Mouse (Mus musculus): ENCODE measurements around the gene Sipa1. TPM values are rescaled to one million over a fixed set of nuclear protein-coding genes. Genes with fewer than 3 reads are reported as not detected.

Sipa1 gene
- total and polyA plus RNA-seq, 3 experiments, result 6.2 to 15.5 TPM; not detected in 1

DNA sequence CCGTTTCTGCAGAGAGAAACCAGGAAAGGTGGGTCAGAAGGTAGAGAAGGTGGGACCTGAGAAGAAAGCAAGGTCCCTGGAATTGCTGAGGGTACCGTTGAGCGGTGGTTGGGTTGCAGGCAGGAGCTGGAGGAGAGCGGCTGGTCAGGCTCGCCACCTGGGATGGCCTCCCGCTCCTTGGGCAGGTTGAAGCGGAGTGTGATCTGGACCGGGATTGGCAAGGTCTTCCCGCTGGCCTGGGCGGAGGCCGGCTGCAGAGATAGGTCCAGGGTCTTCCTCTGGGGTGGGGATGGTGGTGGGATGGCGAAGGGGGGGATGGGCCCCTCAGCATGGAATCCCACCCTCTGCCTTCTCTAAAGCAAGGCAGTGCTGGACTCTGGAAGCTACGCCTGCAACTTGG, 54.8 kb downstream of the Sipa1 start:
- Histone ChIP-seq H3K4me3 (ENCODE audit: control insufficient read depth in 1 of 2, insufficient read depth in 1 of 2, low read depth in 2 of 2, low read length in 2 of 2) (no peak overlapping the region), H3K9me3 (replicated peaks; ENCODE audit: insufficient read depth, low read length) (no peaks in the 10 kb centered on the region), H3K4me1 (ENCODE audit: control insufficient read depth in 1 of 2, insufficient read depth in 2 of 2, low read length in 2 of 2) (peaks cover 9 to 30% of the 10 kb centered on the region in 2 experiments), H3K9ac (ENCODE audit: control insufficient read depth, low read depth, low read length, poor library complexity, severe bottlenecking) (no peak overlapping the region), H3K79me2 (ENCODE audit: control insufficient read depth, insufficient read depth, low read length, poor library complexity) (peaks cover 7% of the 10 kb centered on the region), H3K36me3 (ENCODE audit: control insufficient read depth in 1 of 2, insufficient read depth in 2 of 2, low read length in 2 of 2) (peaks cover 0 to 30% of the 10 kb centered on the region in 2 experiments; a peak in 2 of 4 replicates), H3K27ac (ENCODE audit: control insufficient read depth, low read depth, low read length) (no peak overlapping the region), H3K27me3 (ENCODE audit: control insufficient read depth in 1 of 2, insufficient read depth in 2 of 2, low read length in 2 of 2) (no peaks in the 10 kb centered on the region)
- TF ChIP-seq POLR2AphosphoS5 (IDR thresholded peaks at IDR 0.05; ENCODE audit: borderline replicate concordance, low read depth, low read length), result no peak
- peak in 1 of 2 experiments; percentile 0; a peak in 1 of 4 replicates for TF ChIP-seq POLR2A (IDR thresholded peaks at IDR 0.05; ENCODE audit: control insufficient read depth in 1 of 2, insufficient read depth in 1 of 2, low read depth in 1 of 2, low read length in 2 of 2, poor library complexity in 1 of 2)
- no peak for DNase-seq (ENCODE audit: low read depth, low spot score)

DNA sequence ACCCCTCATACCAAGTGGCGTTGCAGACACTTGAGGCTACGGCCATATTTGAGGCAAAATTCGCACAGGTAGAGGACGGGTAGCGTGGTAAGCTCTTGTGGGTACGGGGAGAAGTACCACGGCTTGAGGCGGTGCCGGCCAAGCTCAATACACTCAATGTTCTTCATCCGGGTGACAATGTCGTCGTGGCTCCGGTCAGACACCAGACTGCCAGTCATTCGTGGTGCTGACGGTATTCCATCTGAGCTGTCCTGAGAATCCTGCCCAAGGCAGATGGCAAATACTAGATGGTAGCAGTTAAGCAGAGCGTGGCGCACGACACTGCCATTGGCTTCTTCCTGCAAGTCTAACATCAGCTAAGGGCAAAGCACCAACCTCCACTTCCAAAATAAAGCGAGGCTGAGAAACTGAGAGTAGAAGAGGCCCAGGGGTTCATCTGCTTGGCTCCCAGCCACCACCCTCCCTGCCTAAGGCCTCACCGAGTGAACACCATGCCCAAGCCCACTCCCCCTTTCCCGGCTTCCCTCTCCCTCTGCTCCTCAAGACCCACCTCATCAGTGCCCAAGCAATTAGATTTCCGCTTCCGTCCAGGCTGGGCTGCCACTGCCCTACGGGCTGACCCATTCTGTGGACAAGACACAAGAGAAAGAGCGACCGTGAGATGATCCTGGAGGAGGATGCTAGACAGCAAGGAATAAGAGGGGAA, 55.6 kb downstream of the Sipa1 start:
- Histone ChIP-seq H3K36me3 (ENCODE audit: control insufficient read depth in 1 of 2, insufficient read depth in 2 of 2, low read length in 2 of 2) (peaks cover 0 to 26% of the 10 kb centered on the region in 2 experiments; a peak in 2 of 4 replicates), H3K79me2 (ENCODE audit: control insufficient read depth, insufficient read depth, low read length, poor library complexity) (peaks cover 7% of the 10 kb centered on the region)

DNA sequence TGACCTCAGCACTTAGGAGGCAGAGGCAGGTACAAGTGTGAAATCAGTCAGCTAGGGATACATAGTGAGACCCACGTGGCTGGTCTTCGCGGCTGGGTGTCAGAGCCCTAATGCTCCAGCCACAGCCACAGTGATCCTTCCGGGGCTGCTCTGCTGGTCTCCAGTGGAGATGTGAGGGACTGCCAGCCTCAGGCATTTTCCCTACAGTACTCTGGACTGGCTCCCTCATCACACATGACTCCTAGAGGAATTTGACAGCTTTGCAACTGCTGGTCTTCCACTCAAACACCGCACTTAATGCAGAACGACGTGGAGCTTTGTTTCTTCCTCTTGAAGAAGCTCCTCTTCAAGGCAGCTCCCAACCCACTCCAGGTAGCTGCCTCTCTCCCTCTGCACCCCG, 57.3 kb downstream of the Sipa1 start:
- Histone ChIP-seq H3K4me3 (ENCODE audit: control insufficient read depth in 1 of 2, insufficient read depth in 1 of 2, low read depth in 2 of 2, low read length in 2 of 2) (no peak overlapping the region), H3K36me3 (ENCODE audit: control insufficient read depth in 1 of 2, insufficient read depth in 2 of 2, low read length in 2 of 2) (peaks cover 0 to 17% of the 10 kb centered on the region in 2 experiments; a peak in 2 of 4 replicates), H3K9ac (ENCODE audit: control insufficient read depth, low read depth, low read length, poor library complexity, severe bottlenecking) (no peak overlapping the region), H3K4me1 (ENCODE audit: control insufficient read depth in 1 of 2, insufficient read depth in 2 of 2, low read length in 2 of 2) (peaks cover 0 to 20% of the 10 kb centered on the region in 2 experiments; a peak in 3 of 4 replicates), H3K27ac (ENCODE audit: control insufficient read depth, low read depth, low read length) (no peak overlapping the region), H3K27me3 (ENCODE audit: control insufficient read depth in 1 of 2, insufficient read depth in 2 of 2, low read length in 2 of 2) (no peaks in the 10 kb centered on the region), H3K9me3 (replicated peaks; ENCODE audit: insufficient read depth, low read length) (no peaks in the 10 kb centered on the region), H3K79me2 (ENCODE audit: control insufficient read depth, insufficient read depth, low read length, poor library complexity) (peaks cover 18% of the 10 kb centered on the region)
- TF ChIP-seq KAT2A (conservative IDR thresholded peaks at IDR 0.05; ENCODE audit: low read depth, low read length), result no peak
- TF ChIP-seq MAFK (IDR thresholded peaks at IDR 0.05; ENCODE audit: borderline replicate concordance, low read depth, low read length), result no peak
- TF ChIP-seq RCOR1 (IDR thresholded peaks at IDR 0.05; ENCODE audit: low read depth, low read length), result no peak
- no peak for TF ChIP-seq NELFE (IDR thresholded peaks at IDR 0.05; ENCODE audit: low read depth, low read length)
- no peak for TF ChIP-seq RAD21 (IDR thresholded peaks at IDR 0.05; ENCODE audit: low read depth, low read length)
- no peak for TF ChIP-seq NRF1 (IDR thresholded peaks at IDR 0.05; ENCODE audit: insufficient read depth, low read depth, low read length, poor library complexity, severe bottlenecking)
- no peak for TF ChIP-seq MYB (IDR thresholded peaks at IDR 0.05; ENCODE audit: low read depth, low read length)
- TF ChIP-seq HCFC1 (IDR thresholded peaks at IDR 0.05; ENCODE audit: low read depth, low read length), result no peak
- TF ChIP-seq TCF12 (IDR thresholded peaks at IDR 0.05; ENCODE audit: low read depth, low read length), result no peak
- no peak for TF ChIP-seq TBP (IDR thresholded peaks at IDR 0.05; ENCODE audit: low read depth, low read length)
- no peak for TF ChIP-seq POLR2AphosphoS5 (IDR thresholded peaks at IDR 0.05; ENCODE audit: borderline replicate concordance, low read depth, low read length)
- TF ChIP-seq MAZ (IDR thresholded peaks at IDR 0.05; ENCODE audit: low read depth, low read length), result no peak
- TF ChIP-seq MEF2A (IDR thresholded peaks at IDR 0.05; ENCODE audit: extremely low read depth, insufficient replicate concordance, low read depth, low read length, poor library complexity, severe bottlenecking), result no peak
- no peak for TF ChIP-seq ZC3H11A (IDR thresholded peaks at IDR 0.05; ENCODE audit: low read depth, low read length)
- no peak for TF ChIP-seq CTCF (IDR thresholded peaks at IDR 0.05 in 2 of 3, conservative IDR thresholded peaks at IDR 0.05 in 1 of 3; ENCODE audit: control insufficient read depth in 1 of 3, insufficient read depth in 1 of 3, low read depth in 2 of 3, low read length in 3 of 3, poor library complexity in 1 of 3, severe bottlenecking in 1 of 3)
- TF ChIP-seq MAX (IDR thresholded peaks at IDR 0.05; ENCODE audit: low read length), result no peak
- no peak for TF ChIP-seq SIN3A (IDR thresholded peaks at IDR 0.05; ENCODE audit: low read length)
- no peak for DNase-seq (ENCODE audit: low read depth, low spot score)

More for the DNA sequence above, 55.6 kb downstream of the Sipa1 start:
- no peak overlapping the region for H3K27ac ChIP-seq (ENCODE audit: control insufficient read depth, low read depth, low read length)
- no peak overlapping the region for H3K9ac ChIP-seq (ENCODE audit: control insufficient read depth, low read depth, low read length, poor library complexity, severe bottlenecking)
- TF ChIP-seq EP300 (IDR thresholded peaks at IDR 0.05; ENCODE audit: low read depth in 1 of 2, low read length in 2 of 2), result no peak
- TF ChIP-seq POLR2AphosphoS2 (IDR thresholded peaks at IDR 0.05; ENCODE audit: low read length), result no peak
- TF ChIP-seq BHLHE40 (IDR thresholded peaks at IDR 0.05; ENCODE audit: borderline replicate concordance, low read depth, low read length), result no peak
- TF ChIP-seq POLR2A (IDR thresholded peaks at IDR 0.05; ENCODE audit: control insufficient read depth in 1 of 2, insufficient read depth in 1 of 2, low read depth in 1 of 2, low read length in 2 of 2, poor library complexity in 1 of 2), result 0 out of 4 replicates have a peak, but pooled peaks of 1 of the 2 experiments have one; percentile 10
- TF ChIP-seq ZNF384 (IDR thresholded peaks at IDR 0.05; ENCODE audit: low read depth, low read length), result no peak
- no peak for TF ChIP-seq RCOR1 (IDR thresholded peaks at IDR 0.05; ENCODE audit: low read depth, low read length)
- peak; percentile 11; the same call in 1 of the 2 replicates for TF ChIP-seq ZMIZ1 (IDR thresholded peaks at IDR 0.05; ENCODE audit: low read depth, low read length)
- no peak for TF ChIP-seq NRF1 (IDR thresholded peaks at IDR 0.05; ENCODE audit: insufficient read depth, low read depth, low read length, poor library complexity, severe bottlenecking)
- TF ChIP-seq JUND (IDR thresholded peaks at IDR 0.05; ENCODE audit: low read depth, low read length), result no peak
- TF ChIP-seq TBP (IDR thresholded peaks at IDR 0.05; ENCODE audit: low read depth, low read length), result no peak
- no peak for TF ChIP-seq SIN3A (IDR thresholded peaks at IDR 0.05; ENCODE audit: low read length)
- TF ChIP-seq USF1 (IDR thresholded peaks at IDR 0.05; ENCODE audit: low read depth, low read length), result no peak
- TF ChIP-seq TCF12 (IDR thresholded peaks at IDR 0.05; ENCODE audit: low read depth, low read length), result no peak
- no peak for TF ChIP-seq MYB (IDR thresholded peaks at IDR 0.05; ENCODE audit: low read depth, low read length)
- TF ChIP-seq MAFK (IDR thresholded peaks at IDR 0.05; ENCODE audit: borderline replicate concordance, low read depth, low read length), result no peak
- TF ChIP-seq CHD1 (IDR thresholded peaks at IDR 0.05; ENCODE audit: low read depth, low read length), result no peak
- no peak overlapping the region for H3K4me3 ChIP-seq (ENCODE audit: control insufficient read depth in 1 of 2, insufficient read depth in 1 of 2, low read depth in 2 of 2, low read length in 2 of 2)
- no peak for DNase-seq (ENCODE audit: low read depth, low spot score)
- H3K4me1 ChIP-seq (ENCODE audit: control insufficient read depth in 1 of 2, insufficient read depth in 2 of 2, low read length in 2 of 2), result peaks cover 4 to 27% of the 10 kb centered on the region in 2 experiments
- no peaks in the 10 kb centered on the region for H3K9me3 ChIP-seq (replicated peaks; ENCODE audit: insufficient read depth, low read length)
- no peaks in the 10 kb centered on the region for H3K27me3 ChIP-seq (ENCODE audit: control insufficient read depth in 1 of 2, insufficient read depth in 2 of 2, low read length in 2 of 2)

All from MEL (cell line).